Mouse (Mus musculus) Patski (cell line): Measurements from ENCODE around the gene Efr3b. TPM values are rescaled to one million over a fixed set of nuclear protein-coding genes. Genes with fewer than 3 reads are reported as not detected.

Source experiments
- ATAC-seq: fragments of 100-300 bp; one replicate; pipeline ENCODE4 v1.8.0; 2021
- CTCF ChIA-PET: fragments of 350-600 bp; sonication (Branson Sonifier 250); formaldehyde crosslinking; loops from one replicate; lab custom pipeline; 2022; ENCODE audit warnings: inconsistent platforms; lab: Charles Lee
- POLR2A ChIA-PET: fragments of 350-600 bp; sonication (Branson Sonifier 250); formaldehyde crosslinking; loops from one replicate; lab custom pipeline; 2022; ENCODE audit warnings: antibody characterized with exemption, inconsistent platforms; lab: Charles Lee
- DNase-seq: peaks from one replicate; pipeline ENCODE4 v3.0.0-alpha.2; 2011; ENCODE audit warnings: low read depth, low spot score
- H3K27me3 ChIP-seq: fragments of 371-371 bp; one replicate; pipeline ENCODE4 v1.5.1; 2021
- CTCF ChIP-seq: fragments of 100-300 bp; IDR thresholded peaks from one replicate; pipeline ENCODE4 v1.5.1; 2021
- in situ Hi-C: fragments of 300-500 bp; cut with MboI; formaldehyde crosslinking; loops from 3 replicates; pipeline ENCODE4 v1.11.1; 2018; ENCODE audit warnings: low pct_unique_long_range_greater_than_20kb, mixed read lengths
- polyA plus RNA-seq: library from polyadenylated mRNA; unstranded; gene quantifications from one replicate; pipeline ENCODE4 v1.2.3, GENCODE M21; 2021

Gene Efr3b
- polyA plus RNA-seq, 1 experiment from 2014 or later, result 0.10 TPM

DNA sequence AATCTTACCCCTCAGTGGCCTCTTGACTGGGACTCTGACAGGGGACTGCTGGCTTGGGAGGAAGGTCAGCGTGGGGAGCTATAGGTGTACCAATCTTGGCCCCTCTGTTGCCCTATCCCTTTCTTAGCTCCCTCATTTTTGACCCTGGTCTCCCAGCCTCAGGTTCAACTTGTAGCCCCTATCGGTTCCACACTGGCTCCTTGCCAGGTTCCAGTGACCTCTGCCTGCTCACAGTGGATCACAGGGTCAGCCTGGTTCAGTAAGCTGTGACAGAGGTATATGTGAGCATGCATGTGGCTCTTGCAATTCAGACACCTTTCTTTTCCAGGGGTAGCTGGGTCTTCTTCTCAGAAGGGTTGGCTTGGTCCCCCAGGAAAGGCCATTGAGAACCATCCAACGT, 122.9 kb downstream of the Efr3b start:
- H3K27me3 ChIP-seq, result no peaks in the 10 kb centered on the region
- POLR2A ChIA-PET, result no interaction called here
- DNase-seq (no peak), ATAC-seq (no peak)
- CTCF ChIA-PET, result interaction anchor here (1.0 to 1.5 kb wide), 2 partner anchors 10 to 28 kb away, joined by 3 to 4 read pairs; no protein-coding TSS in a partner anchor
- no peak for TF ChIP-seq CTCF
- in situ Hi-C loops, result no loop called here

Other genes starting within 250 kb of the Efr3b start
- 13.3 TPM for gene Dnmt3a, start 232.9 kb downstream of the Efr3b start, polyA plus RNA-seq
- gene Pomc, start 84.0 kb downstream of the Efr3b start, polyA plus RNA-seq, result not detected
- 9.3 TPM for gene Dnajc27, start 43.7 kb upstream of the Efr3b start, polyA plus RNA-seq
- 1.6 TPM for gene Adcy3, start 94.2 kb upstream of the Efr3b start, polyA plus RNA-seq
- gene Ptrhd1, start 195.1 kb upstream of the Efr3b start, polyA plus RNA-seq, result 5.9 TPM
- 11.0 TPM for gene Cenpo, start 195.4 kb upstream of the Efr3b start, polyA plus RNA-seq